Mouse (Mus musculus) ES-Bruce4 (cell line): ENCODE measurements around the gene Il27ra.

Experiments used
- CTCF ChIP-seq: IDR thresholded peaks from one replicate; pipeline ENCODE4 v1.8.1; 2011; ENCODE audit warnings: low read depth, low read length
- EP300 ChIP-seq: IDR thresholded peaks from 2 replicates; pipeline ENCODE4 v1.6.1; 2011; ENCODE audit warnings: low read depth, low read length; ENCODE audit not compliant: insufficient read depth
- POLR2A ChIP-seq: IDR thresholded peaks from one replicate; pipeline ENCODE4 v1.8.1; 2011; ENCODE audit warnings: low read length; ENCODE audit not compliant: insufficient read depth

- TF ChIP-seq CTCF (no peak), EP300 (no peak), POLR2A (no peak)
These were observed 36.8 kb upstream of the Il27ra start for GRCm38 (mm10) chr8:84079206-84079605.
